Mouse (Mus musculus) forebrain, embryonic 12.5 days (tissue): ENCODE data around the gene Tmem256. TPM values are rescaled to one million over a fixed set of nuclear protein-coding genes. Genes with fewer than 3 reads are reported as not detected.
A peak's percentile ranks its signal among the peaks of the same experiment; 100 is the strongest.

ENCODE experiments used
- ATAC-seq: fragments of 200-750 bp; cut with Nextera tagmentation; 2 replicates; pipeline ENCODE4 v1.8.0; 2017; ENCODE audit warnings: moderate TSS enrichment; ENCODE audit not compliant: low FRiP score
- H3K27ac ChIP-seq: fragments of 300-500 bp; sonication (generic); 2 replicates; pipeline ENCODE4 v1.5.1; 2016; ENCODE audit warnings: mild to moderate bottlenecking
- H3K27me3 ChIP-seq: fragments of 300-500 bp; sonication (generic); 2 replicates; pipeline ENCODE4 v1.6.1; 2016; ENCODE audit warnings: mild to moderate bottlenecking
- H3K36me3 ChIP-seq: fragments of 300-500 bp; sonication (generic); replicated peaks from 2 replicates; pipeline ENCODE4 v1.6.1; 2016; ENCODE audit warnings: mild to moderate bottlenecking
- H3K4me1 ChIP-seq: fragments of 300-500 bp; sonication (generic); 2 replicates; pipeline ENCODE4 v1.6.1; 2016
- H3K4me2 ChIP-seq: fragments of 300-500 bp; sonication (generic); 2 replicates; pipeline ENCODE4 v1.6.1; 2016; ENCODE audit warnings: mild to moderate bottlenecking, moderate library complexity
- H3K4me3 ChIP-seq: fragments of 300-500 bp; sonication (generic); replicated peaks from 2 replicates; pipeline ENCODE4 v1.5.1; 2016; ENCODE audit warnings: mild to moderate bottlenecking
- H3K9ac ChIP-seq: fragments of 300-500 bp; sonication (generic); 2 replicates; pipeline ENCODE4 v1.6.1; 2016; ENCODE audit warnings: mild to moderate bottlenecking
- H3K9me3 ChIP-seq: fragments of 300-500 bp; sonication (generic); 2 replicates; pipeline ENCODE4 v1.6.1; 2016
- WGBS: fragments of 180-500 bp; shearing (Covaris S2); methylation state at CpG from one replicate; pipeline ENCODE4 v1.1.7; 2016; 5-methylcytosine and 5-hydroxymethylcytosine counted together
- microRNA-seq: library from miRNA; unstranded; fragments of <30 nt; microRNA quantifications from one replicate; pipeline ENCODE4, GENCODE M21; 2017
- polyA plus RNA-seq: library from polyadenylated mRNA; unstranded; fragments of >200 nt; fragmentation: Nextera tagmentation; extraction: Ambion mirVana; gene quantifications from 2 replicates; pipeline ENCODE4 v1.2.1, GENCODE M21; 2016

Gene Tmem256
- polyA plus RNA-seq, 1 experiment from 2014 or later = 294 TPM

- Histone ChIP-seq H3K4me3 (peak within 1 kb of the TSS; percentile 43), H3K27me3 (peaks cover 31% of the 10 kb centered on the region), H3K27ac (peak within 1 kb of the TSS; percentile 56), H3K9me3 (no peaks in the 10 kb centered on the region), H3K36me3 (no peaks in the 10 kb centered on the region), H3K4me1 (peaks cover 36% of the 10 kb centered on the region), H3K4me2 (peak within 1 kb of the TSS; percentile 69), H3K9ac (peak within 1 kb of the TSS; percentile 48)
- under 1% methylated on average over 46 of the region's 46 CpGs for WGBS
- peak; percentile 69 for ATAC-seq
Observed at GRCm38 (mm10) chr11:69880853-69881603, 42.7 kb downstream of the Tmem256 start, which contains the start of gene Kctd11. Kctd11 (minus strand) TSS chr11:69881406.

GRCm38 (mm10) chr11:69881787-69882670, 43.7 kb downstream of the Tmem256 start:
- 55% methylated on average over 21 of the region's 21 CpGs for WGBS
- H3K4me3 ChIP-seq = peak overlapping the region; percentile 43
- peaks cover 31% of the 10 kb centered on the region for H3K27me3 ChIP-seq
- ATAC-seq = no peak
- H3K36me3 ChIP-seq = no peaks in the 10 kb centered on the region
- H3K9ac ChIP-seq = peak overlapping the region; percentile 48; the same call in 1 of the 2 replicates
- H3K9me3 ChIP-seq = no peaks in the 10 kb centered on the region
- H3K4me2 ChIP-seq = peak overlapping the region; percentile 69
- H3K4me1 ChIP-seq = peaks cover 34% of the 10 kb centered on the region
- no peak overlapping the region for H3K27ac ChIP-seq

GRCm38 (mm10) chr11:69883066-69883465, 44.8 kb downstream of the Tmem256 start:
- H3K36me3 ChIP-seq = no peaks in the 10 kb centered on the region
- H3K9ac ChIP-seq = no peak overlapping the region
- no peaks in the 10 kb centered on the region for H3K9me3 ChIP-seq
- no peak for ATAC-seq
- WGBS = 63% methylated on average over 4 of the region's 4 CpGs
- H3K27ac ChIP-seq = no peak overlapping the region
- no peak overlapping the region for H3K4me2 ChIP-seq
- peaks cover 31% of the 10 kb centered on the region for H3K27me3 ChIP-seq
- H3K4me1 ChIP-seq = peaks cover 28% of the 10 kb centered on the region
- no peak overlapping the region for H3K4me3 ChIP-seq

GRCm38 (mm10) chr11:69883527-69884151, 45.3 kb downstream of the Tmem256 start:
- Histone ChIP-seq H3K27ac (no peak overlapping the region), H3K4me1 (peaks cover 28% of the 10 kb centered on the region), H3K9ac (no peak overlapping the region), H3K9me3 (no peaks in the 10 kb centered on the region), H3K4me3 (no peak overlapping the region), H3K27me3 (peaks cover 31% of the 10 kb centered on the region), H3K36me3 (no peaks in the 10 kb centered on the region), H3K4me2 (no peak overlapping the region)
- 93% methylated on average over 8 of the region's 8 CpGs for WGBS
- ATAC-seq = no peak

- H3K9me3 ChIP-seq = no peaks in the 10 kb centered on the region
- 90% methylated on average over 9 of the region's 9 CpGs for WGBS
- H3K27ac ChIP-seq = no peak overlapping the region
- no peak overlapping the region for H3K4me2 ChIP-seq
- no peak overlapping the region for H3K4me3 ChIP-seq
- no peak for ATAC-seq
- H3K36me3 ChIP-seq = no peaks in the 10 kb centered on the region
- peaks cover 27% of the 10 kb centered on the region for H3K4me1 ChIP-seq
- H3K9ac ChIP-seq = no peak overlapping the region
- H3K27me3 ChIP-seq = peaks cover 30% of the 10 kb centered on the region
Observed at GRCm38 (mm10) chr11:69884240-69884639, 45.9 kb downstream of the Tmem256 start.

- H3K4me2 ChIP-seq = no peak overlapping the region
- 83% methylated on average over 8 of the region's 8 CpGs for WGBS
- H3K27ac ChIP-seq = no peak overlapping the region
- no peak for ATAC-seq
- H3K9me3 ChIP-seq = no peaks in the 10 kb centered on the region
- H3K4me1 ChIP-seq = peaks cover 23% of the 10 kb centered on the region
- H3K36me3 ChIP-seq = no peaks in the 10 kb centered on the region
- peaks cover 26% of the 10 kb centered on the region for H3K27me3 ChIP-seq
- H3K4me3 ChIP-seq = no peak overlapping the region
- no peak overlapping the region for H3K9ac ChIP-seq
Observed at GRCm38 (mm10) chr11:69884663-69885062, 46.3 kb downstream of the Tmem256 start.

- no peaks in the 10 kb centered on the region for H3K36me3 ChIP-seq
- ATAC-seq = no peak
- H3K4me2 ChIP-seq = no peak overlapping the region
- H3K27me3 ChIP-seq = peaks cover 4% of the 10 kb centered on the region
- no peak overlapping the region for H3K9ac ChIP-seq
- no peak overlapping the region for H3K4me3 ChIP-seq
- 82% methylated on average over 8 of the region's 8 CpGs for WGBS
- no peaks in the 10 kb centered on the region for H3K4me1 ChIP-seq
- no peaks in the 10 kb centered on the region for H3K9me3 ChIP-seq
- no peak overlapping the region for H3K27ac ChIP-seq
Observed at GRCm38 (mm10) chr11:69886907-69887635, 48.8 kb downstream of the Tmem256 start.

Small RNAs within 50 kb of the gene (microRNA-seq; reads per million reads assigned to microRNA genes)
- gene Mir6924 = not detected

Other genes starting within 250 kb of the Tmem256 start
- gene Atp1b2, start 232.6 kb upstream of the Tmem256 start, polyA plus RNA-seq = 11.9 and 12.6 TPM in 2 replicates
- gene Shbg, start 220.6 kb upstream of the Tmem256 start, polyA plus RNA-seq = not detected in 2 replicates
- 15.8 and 21.5 TPM in 2 replicates for gene Sat2, start 216.5 kb upstream of the Tmem256 start, polyA plus RNA-seq
- gene Fxr2, start 205.5 kb upstream of the Tmem256 start, polyA plus RNA-seq = 46.0 and 48.9 TPM in 2 replicates
- not detected in 2 replicates for gene Sox15, start 183.2 kb upstream of the Tmem256 start, polyA plus RNA-seq
- gene Mpdu1, start 175.9 kb upstream of the Tmem256 start, polyA plus RNA-seq = 74.7 and 80.9 TPM in 2 replicates
- 5.5 TPM in 2 replicates for gene Cd68, start 172.4 kb upstream of the Tmem256 start, polyA plus RNA-seq
- 694 and 751 TPM in 2 replicates for gene Eif4a1, start 166.1 kb upstream of the Tmem256 start, polyA plus RNA-seq
- gene Senp3, start 156.4 kb upstream of the Tmem256 start, polyA plus RNA-seq = 106 and 119 TPM in 2 replicates
- 0.26 TPM in 1 of 2 replicates, not detected in the other for gene Tnfsf13, start 152.7 kb upstream of the Tmem256 start, polyA plus RNA-seq
- 1.3 and 1.6 TPM in 2 replicates for gene Tnfsf12, start 142.7 kb upstream of the Tmem256 start, polyA plus RNA-seq
- 0.51 and 0.84 TPM in 2 replicates for gene Tnfsfm13, start 142.4 kb upstream of the Tmem256 start, polyA plus RNA-seq
- 31.3 and 35.4 TPM in 2 replicates for gene Polr2a, start 79.9 kb upstream of the Tmem256 start, polyA plus RNA-seq
- gene Slc35g3, start 76.5 kb upstream of the Tmem256 start, polyA plus RNA-seq = 0.13 and 0.33 TPM in 2 replicates
- gene Zbtb4, start 72.6 kb upstream of the Tmem256 start, polyA plus RNA-seq = 1.3 and 1.5 TPM in 2 replicates
- gene Chrnb1, start 42.6 kb upstream of the Tmem256 start, polyA plus RNA-seq = 1.2 and 1.8 TPM in 2 replicates
- gene Fgf11, start 36.7 kb upstream of the Tmem256 start, polyA plus RNA-seq = 2.6 and 3.2 TPM in 2 replicates
- 0.76 and 1.3 TPM in 2 replicates for gene Tmem102, start 32.9 kb upstream of the Tmem256 start, polyA plus RNA-seq
- not detected in 2 replicates for gene Gm39566, start 23.2 kb upstream of the Tmem256 start, polyA plus RNA-seq
- gene Spem2, start 20.0 kb upstream of the Tmem256 start, polyA plus RNA-seq = not detected in 2 replicates
- gene Spem1, start 16.3 kb upstream of the Tmem256 start, polyA plus RNA-seq = 0.24 and 0.26 TPM in 2 replicates
- gene Nlgn2, start 730 bp upstream of the Tmem256 start, polyA plus RNA-seq = 13.3 and 14.0 TPM in 2 replicates
- 55.1 and 56.3 TPM in 2 replicates for gene Plscr3, start 7.9 kb downstream of the Tmem256 start, polyA plus RNA-seq
- gene Tnk1, start 20.2 kb downstream of the Tmem256 start, polyA plus RNA-seq = 0.14 and 0.60 TPM in 2 replicates
- gene Tmem95, start 39.5 kb downstream of the Tmem256 start, polyA plus RNA-seq = not detected in 2 replicates
- 1.7 and 2.5 TPM in 2 replicates for gene Kctd11, start 42.9 kb downstream of the Tmem256 start, polyA plus RNA-seq
- 0.47 and 0.83 TPM in 2 replicates for gene Acap1, start 57.0 kb downstream of the Tmem256 start, polyA plus RNA-seq
- gene 2810408A11Rik, start 62.5 kb downstream of the Tmem256 start, polyA plus RNA-seq = 22.4 TPM in 2 replicates
- gene Neurl4, start 62.6 kb downstream of the Tmem256 start, polyA plus RNA-seq = 18.9 and 19.3 TPM in 2 replicates
- 95.8 and 99.1 TPM in 2 replicates for gene Gps2, start 75.4 kb downstream of the Tmem256 start, polyA plus RNA-seq
- 1,678 TPM in 2 replicates for gene Eif5a, start 83.4 kb downstream of the Tmem256 start, polyA plus RNA-seq
- gene Ybx2, start 97.3 kb downstream of the Tmem256 start, polyA plus RNA-seq = 7.4 and 8.9 TPM in 2 replicates
- 13.3 and 15.3 TPM in 2 replicates for gene Slc2a4, start 109.7 kb downstream of the Tmem256 start, polyA plus RNA-seq
- 5.7 and 7.0 TPM in 2 replicates for gene Cldn7, start 126.3 kb downstream of the Tmem256 start, polyA plus RNA-seq
- 19.9 and 20.7 TPM in 2 replicates for gene Ctdnep1, start 142.6 kb downstream of the Tmem256 start, polyA plus RNA-seq
- gene Elp5, start 144.0 kb downstream of the Tmem256 start, polyA plus RNA-seq = 129 and 141 TPM in 2 replicates
- gene Gabarap, start 152.6 kb downstream of the Tmem256 start, polyA plus RNA-seq = 527 and 539 TPM in 2 replicates
- 91.3 and 99.1 TPM in 2 replicates for gene Phf23, start 157.3 kb downstream of the Tmem256 start, polyA plus RNA-seq
- 45.2 and 46.6 TPM in 2 replicates for gene Dvl2, start 162.1 kb downstream of the Tmem256 start, polyA plus RNA-seq
- gene Acadvl, start 176.9 kb downstream of the Tmem256 start, polyA plus RNA-seq = 43.5 and 48.4 TPM in 2 replicates
- 20.3 and 24.9 TPM in 2 replicates for gene Dlg4, start 178.4 kb downstream of the Tmem256 start, polyA plus RNA-seq
- 0.63 and 0.75 TPM in 2 replicates for gene Asgr1, start 215.6 kb downstream of the Tmem256 start, polyA plus RNA-seq